Mouse (Mus musculus): ENCODE data around the gene Znrf2. TPM values are rescaled to one million over a fixed set of nuclear protein-coding genes. Genes with fewer than 3 reads are reported as not detected.
A peak's percentile ranks its signal among the peaks of the same experiment; 100 is the strongest.

Znrf2 gene
- polyA plus RNA-seq, 1 experiment from 2014 or later, result 6.0 TPM

DNA sequence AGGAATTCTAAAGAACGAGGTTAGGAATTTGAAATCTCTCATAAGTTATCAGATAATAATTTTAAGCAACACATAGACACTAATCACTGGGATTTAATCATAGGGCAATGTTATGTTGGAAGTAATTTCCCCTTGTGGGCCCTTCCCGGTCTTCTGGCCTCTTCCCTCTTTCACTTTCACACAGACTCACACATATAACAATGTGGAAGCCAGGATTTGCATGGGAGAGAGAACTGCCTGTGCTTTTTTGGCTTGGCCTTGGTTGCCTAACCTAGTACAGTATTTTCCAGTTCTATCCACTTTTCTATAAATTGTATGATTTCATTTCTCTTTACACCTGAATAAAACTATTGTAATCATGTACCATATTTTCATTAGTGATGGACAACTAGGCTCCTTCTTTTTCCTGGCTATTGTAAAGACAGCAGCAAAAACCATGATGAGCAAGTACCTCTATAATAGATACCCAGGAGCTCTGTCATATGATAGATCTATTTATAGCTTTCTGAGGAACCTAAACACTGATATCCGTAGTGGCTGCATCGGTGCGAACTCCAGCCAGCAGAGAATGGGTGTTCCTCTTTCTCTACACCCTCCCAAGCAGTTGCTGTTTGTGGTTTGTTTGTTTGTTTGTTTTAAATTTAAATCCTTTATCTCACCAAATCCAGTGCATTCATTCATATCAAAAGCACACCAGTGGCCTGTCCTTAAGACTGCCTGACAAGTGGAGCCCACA is 36.0 kb upstream of the Znrf2 start:
- H3K4me1 ChIP-seq (ENCODE audit: control insufficient read depth, insufficient read depth, low read length), result no peaks in the 10 kb centered on the region
- H3K9ac ChIP-seq (replicated peaks; ENCODE audit: low read depth, low read length), result no peak overlapping the region
- H3K36me3 ChIP-seq (ENCODE audit: control insufficient read depth, insufficient read depth, low read length), result no peaks in the 10 kb centered on the region
- WGBS, result 68% methylated on average over 5 of the region's 5 CpGs
- no peak overlapping the region for H3K4me2 ChIP-seq (replicated peaks; ENCODE audit: low read depth, low read length)
- H3K27me3 ChIP-seq (ENCODE audit: control insufficient read depth, insufficient read depth, low read length), result no peaks in the 10 kb centered on the region; the same call in 1 of the 2 replicates
- no peak for ATAC-seq (ENCODE audit: insufficient number of reproducible peaks, insufficient read depth, low FRiP score, low read depth)
- no peak overlapping the region for H3K4me3 ChIP-seq (ENCODE audit: low read depth, low read length)
- no peaks in the 10 kb centered on the region for H3K9me3 ChIP-seq (ENCODE audit: control insufficient read depth, low read depth, low read length)
- H3K27ac ChIP-seq (ENCODE audit: low read length), result no peak overlapping the region

DNA sequence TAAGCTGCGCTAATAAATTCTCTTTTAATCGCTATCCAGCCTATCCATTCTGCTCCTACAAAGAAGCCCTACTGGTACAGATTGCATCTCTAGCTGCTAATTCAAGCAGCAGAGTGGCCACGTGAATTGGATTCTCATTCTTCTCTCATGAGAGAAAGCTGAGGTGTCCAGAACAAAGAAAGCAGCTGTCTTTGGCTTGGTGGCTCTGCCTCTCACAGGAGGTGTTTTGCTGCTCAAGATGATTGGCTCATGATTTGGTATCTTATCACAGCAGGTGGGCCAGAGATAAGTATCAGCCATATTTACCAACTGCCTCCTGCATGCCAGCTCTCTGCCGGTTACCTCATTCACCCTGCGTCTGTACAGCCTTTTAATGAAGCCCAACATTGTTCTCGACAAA is 34.8 kb upstream of the Znrf2 start:
- no peak overlapping the region for H3K4me2 ChIP-seq (replicated peaks; ENCODE audit: low read depth, low read length)
- H3K27me3 ChIP-seq (ENCODE audit: control insufficient read depth, insufficient read depth, low read length), result no peaks in the 10 kb centered on the region; the same call in 1 of the 2 replicates
- H3K9ac ChIP-seq (replicated peaks; ENCODE audit: low read depth, low read length), result no peak overlapping the region
- H3K4me3 ChIP-seq (ENCODE audit: low read depth, low read length), result no peak overlapping the region
- H3K9me3 ChIP-seq (ENCODE audit: control insufficient read depth, low read depth, low read length), result no peaks in the 10 kb centered on the region
- H3K36me3 ChIP-seq (ENCODE audit: control insufficient read depth, insufficient read depth, low read length), result no peaks in the 10 kb centered on the region
- no peak overlapping the region for H3K27ac ChIP-seq (ENCODE audit: low read length)
- no peaks in the 10 kb centered on the region for H3K4me1 ChIP-seq (ENCODE audit: control insufficient read depth, insufficient read depth, low read length)
- no peak for ATAC-seq (ENCODE audit: insufficient number of reproducible peaks, insufficient read depth, low FRiP score, low read depth)
- WGBS, result 64% methylated on average over 6 of the region's 6 CpGs

GRCm38 (mm10) chr6:54785098-54785730 is 31.5 kb upstream of the Znrf2 start:
- H3K4me3 ChIP-seq (ENCODE audit: low read depth, low read length), result no peak overlapping the region
- no peaks in the 10 kb centered on the region for H3K27me3 ChIP-seq (ENCODE audit: control insufficient read depth, insufficient read depth, low read length)
- no peak overlapping the region for H3K27ac ChIP-seq (ENCODE audit: low read length)
- H3K9ac ChIP-seq (replicated peaks; ENCODE audit: low read depth, low read length), result no peak overlapping the region
- H3K4me2 ChIP-seq (replicated peaks; ENCODE audit: low read depth, low read length), result no peak overlapping the region
- WGBS, result 63% methylated on average over 5 of the region's 5 CpGs
- no peaks in the 10 kb centered on the region for H3K36me3 ChIP-seq (ENCODE audit: control insufficient read depth, insufficient read depth, low read length)
- H3K4me1 ChIP-seq (ENCODE audit: control insufficient read depth, insufficient read depth, low read length), result no peaks in the 10 kb centered on the region
- no peak for ATAC-seq (ENCODE audit: insufficient number of reproducible peaks, insufficient read depth, low FRiP score, low read depth)
- no peaks in the 10 kb centered on the region for H3K9me3 ChIP-seq (ENCODE audit: control insufficient read depth, low read depth, low read length)

DNA sequence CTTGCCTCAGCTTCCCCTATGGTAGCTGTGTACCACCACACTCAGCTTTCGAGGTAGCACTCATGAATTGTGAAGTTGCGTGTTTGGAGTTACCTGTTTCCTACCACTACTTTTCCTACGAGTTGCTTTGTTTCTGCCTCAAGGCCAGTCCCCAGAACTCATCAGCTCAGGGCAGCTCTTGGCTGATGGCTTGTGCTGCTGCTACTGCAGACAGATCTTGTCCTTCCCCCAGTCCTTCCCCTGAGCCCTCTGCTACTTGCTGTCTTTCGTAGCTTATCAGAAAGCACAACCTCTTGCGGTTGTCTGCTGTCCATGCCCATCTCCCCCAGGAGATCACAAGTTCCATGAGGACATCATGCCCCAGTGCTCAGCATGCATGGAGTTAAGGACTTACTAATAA is 29.9 kb upstream of the Znrf2 start:
- no peak overlapping the region for H3K4me2 ChIP-seq (replicated peaks; ENCODE audit: low read depth, low read length)
- WGBS, result 85% methylated on average over 5 of the region's 5 CpGs
- no peak for ATAC-seq (ENCODE audit: insufficient number of reproducible peaks, insufficient read depth, low FRiP score, low read depth)
- H3K4me3 ChIP-seq (ENCODE audit: low read depth, low read length), result no peak overlapping the region
- no peaks in the 10 kb centered on the region for H3K27me3 ChIP-seq (ENCODE audit: control insufficient read depth, insufficient read depth, low read length)
- H3K36me3 ChIP-seq (ENCODE audit: control insufficient read depth, insufficient read depth, low read length), result no peaks in the 10 kb centered on the region
- H3K27ac ChIP-seq (ENCODE audit: low read length), result no peak overlapping the region
- no peak overlapping the region for H3K9ac ChIP-seq (replicated peaks; ENCODE audit: low read depth, low read length)
- H3K4me1 ChIP-seq (ENCODE audit: control insufficient read depth, insufficient read depth, low read length), result no peaks in the 10 kb centered on the region
- no peaks in the 10 kb centered on the region for H3K9me3 ChIP-seq (ENCODE audit: control insufficient read depth, low read depth, low read length)

DNA sequence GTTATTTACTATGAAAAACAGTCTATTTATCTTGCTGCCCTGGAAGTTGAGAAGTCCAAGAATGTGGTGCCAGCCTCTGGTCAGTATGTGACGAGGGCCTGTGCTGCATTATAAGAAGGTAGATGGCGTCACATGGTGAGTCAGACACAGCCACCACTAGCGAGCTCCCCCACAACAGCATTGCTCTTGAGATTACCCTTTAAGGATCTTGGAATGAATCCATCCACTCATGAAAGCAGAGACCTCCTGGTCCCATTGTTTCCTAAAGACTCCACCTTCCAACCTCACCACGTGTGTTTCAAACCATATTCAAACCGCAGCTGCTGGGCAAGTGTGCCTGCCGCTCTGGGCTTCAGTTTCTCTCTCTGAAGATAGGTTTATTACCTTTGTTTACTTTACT is 28.2 kb upstream of the Znrf2 start:
- Histone ChIP-seq H3K4me3 (ENCODE audit: low read depth, low read length) (no peak overlapping the region), H3K9ac (replicated peaks; ENCODE audit: low read depth, low read length) (no peak overlapping the region), H3K4me1 (ENCODE audit: control insufficient read depth, insufficient read depth, low read length) (no peaks in the 10 kb centered on the region), H3K9me3 (ENCODE audit: control insufficient read depth, low read depth, low read length) (no peaks in the 10 kb centered on the region), H3K36me3 (ENCODE audit: control insufficient read depth, insufficient read depth, low read length) (no peaks in the 10 kb centered on the region), H3K27ac (ENCODE audit: low read length) (no peak overlapping the region), H3K4me2 (replicated peaks; ENCODE audit: low read depth, low read length) (no peak overlapping the region), H3K27me3 (ENCODE audit: control insufficient read depth, insufficient read depth, low read length) (no peaks in the 10 kb centered on the region)
- no peak for ATAC-seq (ENCODE audit: insufficient number of reproducible peaks, insufficient read depth, low FRiP score, low read depth)
- 58% methylated on average over 6 of the region's 6 CpGs for WGBS

GRCm38 (mm10) chr6:54789139-54789538 is 27.6 kb upstream of the Znrf2 start:
- H3K36me3 ChIP-seq (ENCODE audit: control insufficient read depth, insufficient read depth, low read length), result no peaks in the 10 kb centered on the region
- no peak overlapping the region for H3K9ac ChIP-seq (replicated peaks; ENCODE audit: low read depth, low read length)
- no peak overlapping the region for H3K4me2 ChIP-seq (replicated peaks; ENCODE audit: low read depth, low read length)
- no peaks in the 10 kb centered on the region for H3K4me1 ChIP-seq (ENCODE audit: control insufficient read depth, insufficient read depth, low read length)
- no peak overlapping the region for H3K4me3 ChIP-seq (ENCODE audit: low read depth, low read length)
- 0 out of 2 replicates have a peak, but pooled peaks have one; percentile 46 for ATAC-seq (ENCODE audit: insufficient number of reproducible peaks, insufficient read depth, low FRiP score, low read depth)
- WGBS, result 66% methylated on average over 4 of the region's 4 CpGs
- H3K27me3 ChIP-seq (ENCODE audit: control insufficient read depth, insufficient read depth, low read length), result no peaks in the 10 kb centered on the region
- no peaks in the 10 kb centered on the region for H3K9me3 ChIP-seq (ENCODE audit: control insufficient read depth, low read depth, low read length)
- H3K27ac ChIP-seq (ENCODE audit: low read length), result no peak overlapping the region

GRCm38 (mm10) chr6:54790071-54790470 is 26.6 kb upstream of the Znrf2 start:
- no peaks in the 10 kb centered on the region for H3K36me3 ChIP-seq (ENCODE audit: control insufficient read depth, insufficient read depth, low read length)
- no peaks in the 10 kb centered on the region for H3K9me3 ChIP-seq (ENCODE audit: control insufficient read depth, low read depth, low read length)
- ATAC-seq (ENCODE audit: insufficient number of reproducible peaks, insufficient read depth, low FRiP score, low read depth), result no peak
- no peaks in the 10 kb centered on the region for H3K27me3 ChIP-seq (ENCODE audit: control insufficient read depth, insufficient read depth, low read length)
- H3K27ac ChIP-seq (ENCODE audit: low read length), result no peak overlapping the region
- WGBS, result 70% methylated on average over 4 of the region's 4 CpGs
- H3K4me2 ChIP-seq (replicated peaks; ENCODE audit: low read depth, low read length), result no peak overlapping the region
- H3K4me1 ChIP-seq (ENCODE audit: control insufficient read depth, insufficient read depth, low read length), result no peaks in the 10 kb centered on the region
- H3K9ac ChIP-seq (replicated peaks; ENCODE audit: low read depth, low read length), result no peak overlapping the region
- no peak overlapping the region for H3K4me3 ChIP-seq (ENCODE audit: low read depth, low read length)

- no peak overlapping the region for H3K4me3 ChIP-seq (ENCODE audit: low read depth, low read length)
- 97% methylated on average over 3 of the region's 3 CpGs for WGBS
- no peaks in the 10 kb centered on the region for H3K36me3 ChIP-seq (ENCODE audit: control insufficient read depth, insufficient read depth, low read length)
- no peak overlapping the region for H3K9ac ChIP-seq (replicated peaks; ENCODE audit: low read depth, low read length)
- no peaks in the 10 kb centered on the region for H3K4me1 ChIP-seq (ENCODE audit: control insufficient read depth, insufficient read depth, low read length)
- ATAC-seq (ENCODE audit: insufficient number of reproducible peaks, insufficient read depth, low FRiP score, low read depth), result no peak
- H3K27me3 ChIP-seq (ENCODE audit: control insufficient read depth, insufficient read depth, low read length), result no peaks in the 10 kb centered on the region
- H3K9me3 ChIP-seq (ENCODE audit: control insufficient read depth, low read depth, low read length), result no peaks in the 10 kb centered on the region
- no peak overlapping the region for H3K27ac ChIP-seq (ENCODE audit: low read length)
- no peak overlapping the region for H3K4me2 ChIP-seq (replicated peaks; ENCODE audit: low read depth, low read length)
Observed at GRCm38 (mm10) chr6:54793853-54794252, 22.9 kb upstream of the Znrf2 start.

All from stomach, embryonic 14.5 days (tissue).